Mouse (Mus musculus) lung, postnatal 25 days (tissue): ENCODE data around the gene Gm29666.

ENCODE experiments used
- DNase-seq: peaks from one replicate; pipeline ENCODE4 v3.0.0; 2022; ENCODE audit warnings: low spot score

The Gm29666 gene

DNA sequence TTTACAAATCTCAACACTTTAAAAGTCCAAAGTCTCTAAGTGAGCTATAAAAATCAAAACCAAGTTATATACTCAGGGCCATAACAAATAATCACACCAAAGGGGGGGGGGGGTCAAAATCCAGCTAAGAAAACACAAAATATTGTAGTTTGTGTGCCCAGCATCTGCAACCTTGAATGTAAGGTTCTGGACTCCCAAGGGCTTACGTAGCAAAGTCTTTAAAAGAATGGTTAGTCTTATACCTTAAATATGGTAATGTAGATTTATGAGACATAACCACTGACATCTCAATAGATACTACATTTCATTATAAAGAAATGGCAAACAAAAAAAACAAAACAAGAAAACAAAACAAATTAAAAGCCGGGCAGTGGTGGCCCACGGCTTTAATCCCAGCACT is at the start of gene Gm29666:
Gm29666 (minus strand) TSS at position 101 of the 400 bp plus-strand sequence.
- DNase-seq = no peak

DNA sequence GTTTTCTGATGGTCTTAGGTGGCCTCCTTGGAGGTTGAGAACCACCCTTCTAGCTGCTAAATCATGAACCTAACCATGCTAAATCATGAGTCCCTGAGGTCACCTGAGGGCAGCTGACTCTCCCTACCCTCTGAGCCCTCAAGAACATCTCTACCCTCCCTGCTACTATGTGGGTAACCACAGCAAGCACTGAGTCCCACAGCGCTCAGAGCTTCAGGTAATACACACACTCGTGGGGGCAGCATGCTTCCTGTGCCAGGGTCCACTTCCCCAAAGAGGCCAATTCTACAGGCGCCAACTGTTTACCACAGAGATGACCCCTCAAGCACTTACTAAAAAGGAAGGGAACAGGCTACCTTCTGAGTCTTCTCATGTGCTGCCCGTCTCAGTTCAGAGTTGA is 48.7 kb upstream of the Gm29666 start:
- DNase-seq = no peak

DNA sequence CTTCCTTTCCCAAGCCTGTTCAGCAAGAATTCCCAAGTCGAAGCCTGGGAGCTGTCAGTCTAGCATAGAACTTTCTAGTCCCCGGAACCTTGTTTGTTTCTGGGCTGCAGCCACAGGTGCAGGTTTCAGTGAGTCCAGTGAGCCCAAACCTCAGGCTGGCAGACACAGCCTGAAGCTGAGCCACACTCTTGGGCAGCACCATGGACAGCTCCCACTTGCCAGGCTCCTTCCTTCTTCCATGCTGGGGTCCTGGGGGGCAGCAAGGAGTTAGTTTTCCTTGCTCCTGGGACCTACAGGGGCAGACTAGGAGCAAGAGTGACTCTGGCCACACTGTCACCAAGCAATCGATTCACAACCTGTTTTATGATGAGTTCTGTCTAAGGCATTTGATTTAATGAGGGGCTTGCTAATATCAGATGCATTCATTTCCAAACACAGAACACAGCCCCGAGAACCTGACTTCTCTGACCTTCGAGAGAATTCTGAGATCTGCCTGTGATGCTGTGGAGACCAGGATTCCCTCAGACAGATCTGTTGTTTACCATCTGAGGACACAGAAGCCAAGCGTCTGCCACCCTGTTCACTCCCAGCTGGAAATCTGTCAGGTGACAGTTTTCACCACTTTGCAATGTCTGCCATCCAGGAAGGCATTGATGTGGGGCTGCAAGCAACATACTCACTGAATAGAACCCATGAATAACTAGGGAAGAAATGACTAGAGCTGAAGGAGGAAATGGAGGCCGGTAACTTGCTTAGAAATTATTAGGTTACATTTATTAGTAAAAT is 45.9 kb upstream of the Gm29666 start:
- DNase-seq = no peak

DNA sequence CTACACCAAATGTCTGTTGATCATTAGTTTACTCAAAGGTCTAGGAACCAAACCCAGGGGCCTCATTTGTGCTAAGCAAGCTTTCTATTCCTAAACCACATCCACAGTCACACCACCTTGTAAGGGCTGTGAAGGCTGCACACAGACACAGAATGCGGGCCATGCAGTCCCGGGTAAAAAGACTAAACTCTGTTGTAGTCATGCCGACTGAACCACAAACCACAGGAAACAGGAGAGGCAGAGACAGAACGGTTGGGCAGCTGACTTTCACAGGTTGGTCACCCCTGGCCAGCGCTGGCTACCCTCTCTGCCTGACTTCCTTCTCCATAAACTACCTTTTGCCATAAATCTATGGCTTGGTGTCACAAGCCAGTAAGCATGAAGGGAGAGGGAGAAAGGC is 44.9 kb upstream of the Gm29666 start:
- no peak for DNase-seq

DNA sequence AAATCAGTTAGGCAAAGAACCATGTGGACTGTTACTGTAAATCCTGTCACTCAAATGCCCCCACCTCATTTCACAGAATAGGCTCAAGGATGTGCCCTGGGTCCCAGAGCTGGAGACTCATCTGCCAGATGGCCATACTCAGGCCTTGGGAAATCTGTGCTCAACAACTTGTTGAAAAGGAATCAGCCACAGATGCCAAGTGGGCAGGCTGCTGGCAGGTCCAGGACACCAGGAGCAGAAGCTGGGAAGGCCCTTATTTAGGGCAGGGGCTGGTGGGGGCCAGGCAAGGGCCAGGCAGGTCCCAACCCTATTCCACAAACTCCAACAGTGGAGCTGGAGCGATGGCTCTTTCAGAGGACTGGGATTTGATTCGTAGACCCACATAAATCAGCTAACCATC is 42.7 kb upstream of the Gm29666 start:
- no peak for DNase-seq

DNA sequence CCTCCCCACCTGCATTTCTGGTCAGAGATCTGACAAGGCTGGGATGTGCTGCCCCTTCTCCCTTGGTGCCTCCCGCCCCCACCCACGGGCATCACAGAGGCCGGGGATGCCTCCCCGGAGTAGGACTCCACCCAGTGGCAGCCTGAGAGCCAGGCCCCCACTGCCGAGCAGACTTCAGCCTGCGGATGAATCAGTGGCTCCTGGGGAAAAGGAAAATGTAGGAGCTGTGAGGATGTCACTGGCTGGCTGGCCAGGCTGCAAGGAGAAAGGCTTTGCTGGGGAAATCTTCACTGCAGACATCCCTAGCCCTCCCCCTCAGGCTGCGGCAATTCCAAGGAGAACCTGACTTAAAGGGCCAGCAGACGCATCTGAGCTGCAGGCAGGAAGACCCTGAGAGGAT is 40.9 kb upstream of the Gm29666 start:
- DNase-seq = no peak

DNA sequence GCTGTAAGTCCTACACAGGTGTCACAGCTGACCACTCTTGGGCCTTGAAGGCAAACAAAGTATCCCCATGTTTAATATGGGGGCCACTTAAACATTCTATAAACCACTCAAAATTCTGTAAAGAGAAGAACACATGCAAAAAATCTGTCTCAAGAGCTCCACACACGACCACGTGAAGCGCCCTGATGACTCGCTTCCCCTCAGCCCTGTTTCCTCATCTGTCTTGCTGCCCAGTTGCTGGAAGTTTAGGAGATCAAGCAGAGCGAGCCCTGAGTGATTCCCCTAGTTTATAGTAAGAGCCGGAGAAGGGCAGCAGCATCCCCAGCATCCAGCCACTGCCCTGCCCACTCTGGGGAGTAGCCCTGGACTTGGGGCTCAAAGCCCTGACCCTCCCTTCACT is 40.1 kb upstream of the Gm29666 start:
- no peak for DNase-seq

DNA sequence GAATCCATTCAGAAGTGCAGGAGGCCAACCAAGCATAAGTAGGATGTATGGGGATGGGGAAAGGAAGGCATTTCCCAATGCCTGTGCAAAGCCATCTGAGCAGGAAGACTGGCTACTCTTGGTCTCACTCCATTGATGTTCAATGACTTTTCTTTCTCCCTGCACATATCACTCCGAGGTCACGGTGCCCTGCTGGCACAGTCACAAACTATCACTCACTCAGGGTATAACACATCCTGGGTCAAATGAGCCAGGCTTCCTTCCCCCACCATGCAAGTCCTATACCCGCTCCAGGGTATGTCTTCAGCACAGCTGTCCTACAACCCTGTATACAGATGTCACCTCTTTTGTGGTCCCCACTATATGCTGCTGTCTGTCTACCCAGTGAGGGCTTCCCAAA is 38.5 kb upstream of the Gm29666 start:
- DNase-seq = no peak

DNA sequence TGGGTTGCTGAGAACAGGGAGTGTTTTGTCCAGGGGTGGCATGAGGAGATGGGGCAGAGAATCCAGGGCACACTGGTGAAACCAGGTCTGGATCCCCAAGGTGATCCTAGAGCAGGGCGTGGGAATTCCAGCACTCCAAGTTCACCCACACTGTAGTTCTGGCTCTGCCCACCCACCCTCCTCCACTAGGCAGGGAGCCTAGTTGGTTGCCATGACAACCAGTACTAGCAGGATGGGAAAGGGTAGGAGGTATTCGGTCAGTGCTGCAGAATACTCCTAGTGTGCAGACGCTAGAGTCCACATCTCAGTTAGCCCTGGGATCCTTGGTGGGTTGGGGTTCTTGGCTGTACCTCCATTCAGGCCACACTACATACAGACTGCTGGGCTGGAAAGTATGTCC is 38.0 kb upstream of the Gm29666 start:
- no peak for DNase-seq

DNA sequence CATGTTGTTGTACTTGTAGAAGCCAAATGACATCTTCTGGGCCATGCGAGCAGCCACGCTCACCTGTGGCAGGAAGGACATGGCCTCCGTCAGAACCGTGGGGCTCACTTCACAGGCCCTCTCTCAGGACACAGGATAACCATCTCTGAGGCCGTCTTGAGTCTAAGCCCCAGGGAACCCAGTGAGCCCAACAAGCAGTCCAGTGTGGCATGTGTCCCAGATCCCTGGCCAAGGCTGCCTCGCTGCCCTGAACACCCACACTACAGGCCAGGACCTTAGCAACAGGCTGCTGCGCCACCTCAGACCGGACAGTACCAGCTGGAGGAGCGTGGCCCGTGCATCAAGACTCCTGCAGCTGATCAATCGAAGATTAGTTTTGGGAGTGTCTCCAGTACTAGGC is 33.4 kb upstream of the Gm29666 start:
- DNase-seq = no peak

DNA sequence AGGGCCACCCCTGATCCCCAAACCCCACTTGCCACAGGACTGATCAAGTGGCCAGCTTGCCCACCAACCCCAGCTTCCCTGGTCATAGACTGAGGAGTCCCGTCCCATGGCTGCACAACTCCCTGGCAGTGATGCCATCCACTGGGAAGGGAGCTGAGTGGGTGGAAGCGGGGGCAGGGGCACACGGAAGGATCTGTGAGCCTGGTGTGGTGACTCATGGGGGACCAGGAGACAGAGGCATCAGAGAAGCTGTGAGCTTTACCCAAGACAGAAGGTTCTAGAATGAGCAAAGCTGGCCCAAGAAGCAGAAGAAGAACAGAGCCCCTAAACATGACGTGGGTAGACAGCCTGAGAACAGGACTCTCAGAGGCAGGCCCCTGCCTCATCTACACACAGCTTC is 30.2 kb upstream of the Gm29666 start:
- no peak for DNase-seq

DNA sequence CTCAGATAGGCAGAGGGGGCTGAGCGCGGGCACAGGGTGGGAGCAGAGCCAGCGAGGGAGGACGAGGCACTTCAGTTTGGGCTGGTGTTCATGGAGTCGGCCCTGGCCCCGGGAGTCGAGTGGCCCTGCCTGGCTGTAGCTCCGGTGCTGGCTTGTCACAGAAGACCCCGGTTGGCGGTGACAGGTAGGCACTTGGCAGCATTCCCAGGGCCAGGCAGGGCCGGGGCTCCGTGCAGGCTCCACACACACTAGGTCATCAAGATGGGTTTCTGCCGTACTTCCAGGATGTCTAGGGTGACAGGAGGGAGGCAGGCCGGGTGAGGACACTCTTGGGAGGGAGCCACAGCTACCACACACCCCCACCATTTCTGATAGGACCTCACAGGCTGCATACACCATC is 29.2 kb upstream of the Gm29666 start:
- DNase-seq = no peak

DNA sequence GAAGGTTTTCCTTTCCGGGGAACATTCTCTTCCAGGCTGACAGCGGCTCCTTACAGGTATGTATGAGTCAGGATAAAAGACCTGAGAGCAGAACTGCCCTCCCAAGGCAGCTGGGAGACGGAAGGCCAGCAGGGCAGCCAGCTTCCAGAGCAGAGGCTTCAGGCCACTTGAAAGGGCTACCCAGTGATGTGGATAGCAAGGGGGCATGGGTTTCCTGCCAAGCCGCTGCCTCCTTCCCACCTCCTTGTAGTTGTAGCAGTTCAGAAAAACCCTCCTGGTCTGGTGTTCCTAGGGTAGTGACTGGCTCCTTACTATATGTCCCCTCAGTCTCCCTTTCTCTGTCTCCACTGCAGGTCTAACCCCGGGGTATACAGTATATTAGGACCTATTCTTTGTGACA is 24.5 kb upstream of the Gm29666 start:
- no peak for DNase-seq

DNA sequence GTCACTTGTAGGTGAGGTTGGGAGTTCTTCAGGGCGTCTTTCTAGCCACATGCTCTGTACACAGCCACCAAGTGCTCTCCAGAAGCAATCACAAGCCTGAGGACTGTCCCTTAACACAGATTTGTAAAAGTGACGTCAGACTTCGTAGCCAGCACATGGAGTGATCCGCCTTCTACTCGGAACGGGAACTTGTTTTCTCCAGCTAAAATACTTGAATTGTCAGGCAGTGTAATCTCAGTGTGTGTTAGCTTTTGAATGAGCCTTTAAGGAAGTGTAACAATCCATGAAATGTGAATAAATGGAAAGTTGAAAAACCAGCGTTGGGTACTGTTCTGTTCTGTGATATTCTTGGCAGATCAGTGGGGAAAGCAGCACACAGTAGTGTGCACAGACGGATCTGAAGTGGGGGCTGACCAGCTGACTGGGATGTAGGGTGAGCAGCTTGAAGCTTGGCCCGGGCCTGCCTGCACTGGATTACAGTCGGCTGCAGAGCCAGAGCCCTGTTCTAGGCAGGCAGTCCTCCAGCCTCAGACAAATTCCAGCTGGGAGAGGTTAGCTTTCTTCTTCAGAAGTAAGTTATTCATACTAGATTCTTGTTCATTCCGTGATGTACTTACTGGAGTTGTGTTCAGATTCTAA is 22.9 kb upstream of the Gm29666 start:
- no peak for DNase-seq

DNA sequence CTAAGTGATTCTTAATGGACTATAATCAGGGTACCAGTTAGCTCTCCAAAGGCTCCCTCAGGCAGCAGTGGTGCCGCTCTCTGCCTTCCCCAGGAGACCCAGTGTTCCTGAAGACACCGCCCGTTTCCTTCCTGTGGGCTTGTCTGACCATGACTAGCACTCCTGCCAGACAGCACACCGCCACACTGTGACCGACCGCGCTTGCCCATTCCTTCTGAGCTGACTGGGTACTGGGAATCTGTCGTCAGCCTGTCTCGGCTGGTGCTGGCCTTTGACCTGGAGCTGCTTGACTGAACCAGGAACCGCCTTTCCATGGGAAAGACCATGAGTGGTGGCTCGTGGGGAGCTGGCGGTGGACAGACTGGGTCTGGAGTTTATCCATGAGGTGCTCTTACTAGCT is 20.3 kb upstream of the Gm29666 start:
- peak; percentile 32 for DNase-seq

DNA sequence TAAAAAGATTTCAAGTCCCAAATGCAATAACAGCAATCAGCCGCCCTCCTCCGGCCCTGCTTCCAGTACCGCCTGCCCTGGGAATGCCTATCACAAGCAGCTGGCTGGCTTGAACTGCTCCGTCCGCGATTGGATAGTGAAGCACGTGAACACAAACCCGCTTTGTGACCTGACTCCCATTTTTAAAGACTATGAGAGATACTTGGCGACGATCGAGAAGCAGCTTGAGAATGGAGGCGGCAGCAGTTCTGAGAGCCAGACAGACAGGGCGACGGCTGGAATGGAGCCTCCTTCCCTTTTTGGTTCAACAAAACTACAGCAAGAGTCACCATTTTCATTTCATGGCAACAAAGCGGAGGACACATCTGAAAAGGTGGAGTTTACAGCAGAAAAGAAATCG is 15.1 kb upstream of the Gm29666 start:
- no peak for DNase-seq

DNA sequence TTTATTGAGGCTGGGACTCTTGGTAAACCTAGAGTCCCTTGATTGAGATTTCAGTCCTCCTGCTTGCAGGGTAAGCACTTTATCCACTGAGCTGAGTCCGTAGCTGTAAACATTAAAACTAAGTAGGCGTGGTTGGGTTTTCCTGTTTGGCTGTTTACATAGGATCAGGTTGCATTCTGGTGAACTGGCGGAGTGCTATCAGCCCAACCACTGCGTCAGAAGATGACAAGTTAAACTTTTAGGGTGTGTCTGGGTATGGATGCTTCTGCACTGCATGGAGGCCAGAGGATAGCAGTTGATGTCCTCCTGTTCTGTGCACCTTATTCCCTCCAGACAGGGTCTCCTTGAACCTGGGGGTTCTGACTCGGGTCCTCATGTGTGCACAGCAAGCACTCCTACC is 12.5 kb upstream of the Gm29666 start:
- DNase-seq = no peak

DNA sequence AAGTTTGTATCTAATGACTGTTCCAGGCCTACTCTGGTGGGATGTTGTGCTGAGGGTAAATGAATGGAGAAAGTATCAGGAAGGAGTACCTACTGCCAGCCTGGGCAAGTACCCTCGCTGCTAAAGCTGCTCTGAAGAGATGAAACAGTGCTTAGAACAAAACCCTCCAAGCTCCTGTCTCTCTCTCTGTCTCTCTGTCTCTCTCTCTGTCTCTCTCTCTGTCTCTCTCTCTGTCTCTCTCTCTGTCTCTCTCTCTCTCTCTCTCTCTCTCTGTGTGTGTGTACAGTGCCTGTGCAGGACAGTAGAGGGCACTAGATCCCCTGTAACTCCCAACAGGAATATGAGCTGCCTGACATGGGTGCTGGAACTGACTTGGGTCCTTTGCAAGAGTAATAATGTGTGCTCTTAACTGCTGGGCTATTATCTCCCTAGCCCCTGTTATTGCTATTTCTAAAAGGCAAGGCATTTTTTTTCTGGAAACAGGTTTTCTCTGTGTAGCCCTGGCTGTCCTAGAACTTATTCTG is 5.7 kb upstream of the Gm29666 start:
- no peak for DNase-seq

DNA sequence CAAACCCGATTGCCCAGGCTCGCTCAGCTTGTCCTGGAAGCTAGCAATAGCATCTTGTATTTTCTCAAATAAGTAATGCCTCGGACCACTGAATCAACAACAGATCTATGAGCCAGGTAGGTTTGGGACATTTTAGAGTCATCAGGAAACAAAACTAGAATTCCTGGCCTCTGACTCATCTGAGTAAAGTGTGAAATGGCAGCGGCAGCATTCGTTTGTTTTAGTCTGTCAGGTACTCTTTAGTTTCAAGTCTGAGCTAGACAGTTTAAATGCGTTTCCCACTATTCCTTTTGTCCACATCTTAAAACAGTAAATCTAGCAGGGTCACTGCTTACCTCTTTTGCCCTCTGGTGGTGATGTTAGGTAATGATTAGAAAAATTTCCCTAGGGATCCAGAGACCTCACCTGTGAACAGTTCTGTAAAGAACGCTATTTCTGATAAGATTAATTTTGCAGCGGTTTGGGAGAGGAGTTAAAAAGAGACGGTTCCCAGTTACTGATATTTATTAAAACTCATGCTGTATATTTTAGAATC is 5.0 kb upstream of the Gm29666 start:
- DNase-seq = peak; percentile 67

DNA sequence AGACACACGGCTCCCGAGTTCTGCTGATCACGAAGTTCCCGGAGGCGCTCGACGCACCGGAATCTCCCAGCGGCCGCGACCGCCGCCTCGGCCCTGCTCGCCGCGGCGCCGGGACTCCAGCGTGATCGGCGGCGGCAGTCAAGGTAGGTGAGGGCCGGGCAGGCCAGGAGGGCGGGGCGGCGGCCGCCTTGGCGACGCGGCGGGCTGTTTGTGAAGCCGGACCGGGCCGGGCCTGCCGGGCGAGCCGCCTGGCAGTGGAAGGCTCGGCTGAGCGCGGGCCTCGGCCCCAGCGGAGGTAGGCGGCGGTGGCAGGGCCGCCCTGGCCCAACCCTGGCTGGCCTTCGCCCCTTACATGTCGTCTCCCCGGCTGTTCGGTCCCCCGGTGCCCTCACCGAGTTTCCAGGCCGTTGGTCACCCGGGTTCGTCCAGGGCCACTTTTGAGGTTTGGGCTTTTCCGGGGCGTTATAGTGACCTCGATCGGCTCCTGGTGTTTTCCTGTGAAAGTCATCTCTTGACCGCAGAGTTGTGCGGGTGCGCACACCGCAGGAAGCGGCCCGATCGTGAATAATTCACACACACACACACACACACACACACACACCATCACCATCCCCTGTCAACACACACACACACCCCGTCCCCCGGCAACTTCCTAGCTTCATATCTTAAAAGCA is 3.8 kb upstream of the Gm29666 start:
- DNase-seq = no peak

DNA sequence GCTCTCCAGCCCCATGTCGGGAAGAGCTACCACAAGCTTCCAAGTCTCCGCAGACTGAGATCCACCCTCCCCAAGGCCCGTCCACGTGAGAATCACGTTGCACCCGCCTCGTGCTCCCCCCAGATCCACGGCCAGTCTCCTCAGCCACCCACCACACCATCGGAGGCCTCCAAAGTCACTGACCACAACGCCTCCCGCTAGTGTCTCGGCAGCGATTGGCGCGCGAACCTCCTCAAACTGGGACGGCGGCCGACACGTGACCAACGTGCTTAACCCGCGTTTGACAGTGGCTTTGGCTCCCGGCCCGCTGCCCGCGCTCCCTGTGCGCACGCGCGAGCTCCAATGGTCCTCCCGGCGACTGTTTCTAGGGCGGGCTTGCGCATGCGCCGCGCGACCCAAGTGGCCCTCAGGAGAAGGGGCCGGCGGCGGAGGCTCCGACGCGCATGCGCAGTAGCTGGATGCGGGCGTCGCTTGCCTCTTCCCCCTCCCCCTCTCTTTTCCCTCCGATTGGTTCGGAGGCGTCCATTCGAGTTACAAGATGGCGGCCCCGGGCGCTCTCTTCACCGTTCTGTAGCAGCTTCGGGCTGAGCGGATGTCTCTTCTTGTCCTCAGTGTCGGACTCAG is 3.2 kb upstream of the Gm29666 start, which contains the start of gene Nup50:
Nup50 (plus strand) TSS at position 528 of the 624 bp plus-strand sequence.
- DNase-seq = peak; percentile 99

DNA sequence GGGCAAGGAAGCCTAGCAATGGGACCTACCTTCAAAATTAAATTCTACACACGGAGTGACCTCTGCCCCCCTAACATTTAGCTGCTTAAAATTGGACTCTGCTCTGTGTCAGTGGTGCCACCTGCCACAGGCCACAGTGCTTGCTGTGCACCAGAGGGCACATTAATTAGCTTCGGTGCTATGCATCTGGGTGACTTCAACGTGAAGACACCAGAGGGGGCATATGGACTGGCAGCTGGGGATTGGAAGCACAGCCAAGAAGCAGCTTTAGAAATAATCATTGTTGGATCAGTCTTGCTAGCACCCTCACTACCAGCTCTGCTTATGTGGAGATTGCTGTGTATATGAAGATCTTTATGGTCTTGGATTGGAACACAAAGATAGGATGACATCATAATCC is 6.6 kb downstream of the Gm29666 start:
- no peak for DNase-seq
